Mouse (Mus musculus): Measurements from ENCODE around the gene Atrn.

Gene Atrn

GRCm38 (mm10) chr2:130905751-130906583 is at the start of gene Atrn, which contains the start of gene 4930402H24Rik:
Gene Atrn, plus strand, starts transcription at chr2:130906495.
Gene 4930402H24Rik, minus strand, starts transcription at chr2:130906406.
- peak; percentile 97 for DNase-seq (ENCODE audit: extremely low spot score, low spot score)

GRCm38 (mm10) chr2:130862091-130862490 is 44.2 kb upstream of the Atrn start:
- no peak for DNase-seq (ENCODE audit: extremely low spot score, low spot score)

GRCm38 (mm10) chr2:130870916-130871315 is 35.4 kb upstream of the Atrn start:
- DNase-seq (ENCODE audit: extremely low spot score, low spot score) = no peak

GRCm38 (mm10) chr2:130877376-130877775 is 28.9 kb upstream of the Atrn start:
- no peak for DNase-seq (ENCODE audit: extremely low spot score, low spot score)

- DNase-seq (ENCODE audit: extremely low spot score, low spot score) = no peak
These were observed 19.3 kb upstream of the Atrn start for GRCm38 (mm10) chr2:130886983-130887382.

- no peak for DNase-seq (ENCODE audit: extremely low spot score, low spot score)
These were observed 18.8 kb upstream of the Atrn start for GRCm38 (mm10) chr2:130887456-130887855.

- DNase-seq (ENCODE audit: extremely low spot score, low spot score) = no peak
These were observed 9.4 kb upstream of the Atrn start for GRCm38 (mm10) chr2:130896944-130897343.

- no peak for DNase-seq (ENCODE audit: extremely low spot score, low spot score)
These were observed 8.4 kb upstream of the Atrn start for GRCm38 (mm10) chr2:130897856-130898255.

- no peak for DNase-seq (ENCODE audit: extremely low spot score, low spot score)
These were observed 7.5 kb upstream of the Atrn start for GRCm38 (mm10) chr2:130898783-130899182.

- DNase-seq (ENCODE audit: extremely low spot score, low spot score) = no peak
These were observed 455 bp downstream of the Atrn start for GRCm38 (mm10) chr2:130906584-130907315.

- DNase-seq (ENCODE audit: extremely low spot score, low spot score) = no peak
These were observed 5.4 kb downstream of the Atrn start for GRCm38 (mm10) chr2:130911691-130912090.

GRCm38 (mm10) chr2:130914873-130915272 is 8.6 kb downstream of the Atrn start:
- no peak for DNase-seq (ENCODE audit: extremely low spot score, low spot score)

- no peak for DNase-seq (ENCODE audit: extremely low spot score, low spot score)
These were observed 10.3 kb downstream of the Atrn start for GRCm38 (mm10) chr2:130916521-130917147.

- no peak for DNase-seq (ENCODE audit: extremely low spot score, low spot score)
These were observed 11.4 kb downstream of the Atrn start for GRCm38 (mm10) chr2:130917686-130918085.

- DNase-seq (ENCODE audit: extremely low spot score, low spot score) = no peak
These were observed 12.8 kb downstream of the Atrn start for GRCm38 (mm10) chr2:130919062-130919593.

GRCm38 (mm10) chr2:130924950-130925349 is 18.7 kb downstream of the Atrn start:
- DNase-seq (ENCODE audit: extremely low spot score, low spot score) = no peak

GRCm38 (mm10) chr2:130928031-130928430 is 21.7 kb downstream of the Atrn start:
- DNase-seq (ENCODE audit: extremely low spot score, low spot score) = no peak

GRCm38 (mm10) chr2:130928530-130928929 is 22.2 kb downstream of the Atrn start:
- no peak for DNase-seq (ENCODE audit: extremely low spot score, low spot score)

- DNase-seq (ENCODE audit: extremely low spot score, low spot score) = no peak
These were observed 23.7 kb downstream of the Atrn start for GRCm38 (mm10) chr2:130929994-130930393.

- DNase-seq (ENCODE audit: extremely low spot score, low spot score) = no peak
These were observed 26.6 kb downstream of the Atrn start for GRCm38 (mm10) chr2:130932865-130933264.

- no peak for DNase-seq (ENCODE audit: extremely low spot score, low spot score)
These were observed 43.5 kb downstream of the Atrn start for GRCm38 (mm10) chr2:130949781-130950180.

GRCm38 (mm10) chr2:130950548-130950947 is 44.3 kb downstream of the Atrn start:
- peak; percentile 84 for DNase-seq (ENCODE audit: extremely low spot score, low spot score)

All from neural tube, embryonic 10.5 days (tissue).